Mouse (Mus musculus): Measurements from ENCODE around the gene Birc6.

DNA sequence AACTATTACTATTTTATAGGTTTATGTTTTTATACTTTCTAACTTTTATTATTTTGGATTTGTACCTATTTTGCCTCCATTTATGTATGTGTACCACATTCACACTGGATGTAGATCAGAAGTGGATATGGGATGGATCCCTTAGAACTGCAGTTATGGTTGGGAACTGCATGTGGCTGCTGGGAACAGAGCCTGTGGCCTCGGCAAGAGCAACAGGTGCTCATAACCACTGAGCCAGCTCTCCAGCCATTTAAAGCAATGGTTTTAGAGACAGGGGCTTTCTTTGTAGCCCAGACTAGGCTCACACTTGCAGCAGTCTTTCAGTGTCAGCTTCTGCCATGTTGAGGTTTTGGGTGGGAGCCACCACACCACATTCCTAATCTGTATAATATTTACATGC, 221.6 kb downstream of the Birc6 start:
- TF ChIP-seq CTCF (IDR thresholded peaks at IDR 0.05; ENCODE audit: low read depth, low read length) = no peak
- TF ChIP-seq POLR2A (IDR thresholded peaks at IDR 0.05; ENCODE audit: extremely low read depth, insufficient read depth, low read length) = no peak
